Mouse (Mus musculus) ovary, postnatal 14 days (tissue): ENCODE data around the gene Ppm1h.
"Not testable (repeated sequence)": the region's sequence is repeated elsewhere in the genome, so short reads cannot be mapped to it uniquely, and the experiment has no call there.

ENCODE experiments used
- DNase-seq: peaks from one replicate; pipeline ENCODE4 v3.0.0; 2022; ENCODE audit warnings: low spot score

Gene Ppm1h

GRCm38 (mm10) chr10:122933053-122933838 lies 254.7 kb downstream of the Ppm1h start:
- no peak for DNase-seq

DNA sequence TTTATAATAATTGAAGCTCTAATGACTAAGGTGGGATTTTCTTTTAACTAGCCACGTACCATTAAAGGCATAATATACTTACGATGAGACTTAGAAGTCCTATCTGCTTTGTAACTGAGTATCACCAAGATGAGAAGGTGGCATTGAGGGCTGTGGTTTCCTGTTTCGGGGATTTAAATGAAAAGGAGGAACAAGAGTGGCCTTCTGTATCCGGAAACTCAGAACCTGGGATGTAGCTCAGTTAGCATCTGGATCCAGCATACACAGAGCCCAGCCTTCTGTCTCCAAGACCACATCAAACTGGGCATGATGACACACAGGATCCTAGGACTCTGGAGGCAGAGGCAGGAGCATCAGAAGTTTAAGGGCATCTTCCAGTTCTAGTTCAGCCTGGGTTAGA lies 256.8 kb downstream of the Ppm1h start:
- DNase-seq = not testable (repeated sequence)

- not testable (repeated sequence) for DNase-seq
Observed at GRCm38 (mm10) chr10:122937380-122937779, 258.8 kb downstream of the Ppm1h start.

DNA sequence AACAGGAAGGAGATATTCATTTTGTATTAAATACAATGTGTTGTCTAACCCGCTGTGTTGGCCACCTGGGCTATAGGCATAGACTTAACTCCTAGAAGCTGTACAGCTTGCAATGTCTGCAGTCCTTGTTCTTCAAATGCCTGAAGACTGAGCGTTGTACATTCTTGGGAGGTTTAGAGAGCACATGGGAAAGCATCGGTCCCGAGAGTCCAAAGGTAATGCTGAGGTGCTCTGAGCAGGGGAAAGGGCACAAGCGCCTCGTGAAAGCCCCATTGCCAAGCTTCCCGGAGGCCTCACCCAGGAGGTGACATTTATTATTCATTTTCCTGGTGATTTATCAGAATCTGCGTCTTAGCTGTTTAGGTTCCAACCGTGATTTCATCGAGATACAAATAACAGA lies 261.0 kb downstream of the Ppm1h start:
- DNase-seq = no peak

- no peak for DNase-seq
Observed at GRCm38 (mm10) chr10:122942771-122943170, 264.2 kb downstream of the Ppm1h start.

- DNase-seq = no peak
Observed at GRCm38 (mm10) chr10:122943824-122944223, 265.3 kb downstream of the Ppm1h start.

- no peak for DNase-seq
Observed at GRCm38 (mm10) chr10:122944888-122945287, 266.3 kb downstream of the Ppm1h start.

- DNase-seq = no peak
Observed at GRCm38 (mm10) chr10:122950966-122951365, 272.4 kb downstream of the Ppm1h start.

DNA sequence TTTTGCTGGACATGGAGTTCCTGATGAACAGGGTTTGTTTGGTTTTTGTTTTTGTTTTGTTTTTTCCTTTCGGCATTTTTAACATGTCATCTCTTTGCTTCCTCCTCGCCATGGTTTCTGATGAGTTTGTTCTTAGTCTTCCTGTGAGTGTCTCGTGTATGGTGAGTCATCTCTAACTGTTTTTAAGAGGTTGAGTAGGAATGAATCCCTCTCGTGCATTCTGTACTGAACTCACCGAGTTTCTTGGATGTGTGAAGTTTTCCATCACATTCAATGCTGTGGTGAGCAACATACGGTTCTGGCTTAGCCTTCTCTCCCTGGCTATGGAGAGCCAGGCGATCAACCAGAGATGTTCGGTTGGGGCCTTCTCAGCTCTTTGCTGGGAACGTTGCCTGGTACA lies 275.0 kb downstream of the Ppm1h start:
- DNase-seq = no peak

GRCm38 (mm10) chr10:122957918-122958317 lies 279.4 kb downstream of the Ppm1h start:
- DNase-seq = no peak

GRCm38 (mm10) chr10:122958699-122959098 lies 280.1 kb downstream of the Ppm1h start:
- no peak for DNase-seq

DNA sequence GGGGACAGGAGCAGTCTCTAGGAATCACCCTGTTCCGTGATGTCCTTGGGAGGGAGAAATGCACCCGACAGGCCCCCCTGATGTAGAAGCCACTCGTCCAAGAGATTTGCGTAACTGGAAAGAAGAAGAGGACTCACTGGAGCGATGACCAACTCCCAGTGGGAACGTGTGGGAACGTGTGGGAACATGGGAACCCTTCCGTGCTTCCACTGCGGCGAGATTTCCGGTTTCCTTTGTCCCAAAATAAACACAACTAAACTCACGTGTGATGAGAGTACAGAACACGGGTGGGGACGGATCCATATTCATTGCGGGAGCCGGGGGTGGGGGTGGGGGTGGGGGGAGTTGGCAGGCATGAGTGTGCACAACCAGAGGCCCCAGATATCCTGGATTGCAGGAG lies 281.7 kb downstream of the Ppm1h start:
- no peak for DNase-seq

GRCm38 (mm10) chr10:122960738-122961137 lies 282.2 kb downstream of the Ppm1h start:
- no peak for DNase-seq

- DNase-seq = no peak
Observed at GRCm38 (mm10) chr10:122961494-122961893, 282.9 kb downstream of the Ppm1h start.

DNA sequence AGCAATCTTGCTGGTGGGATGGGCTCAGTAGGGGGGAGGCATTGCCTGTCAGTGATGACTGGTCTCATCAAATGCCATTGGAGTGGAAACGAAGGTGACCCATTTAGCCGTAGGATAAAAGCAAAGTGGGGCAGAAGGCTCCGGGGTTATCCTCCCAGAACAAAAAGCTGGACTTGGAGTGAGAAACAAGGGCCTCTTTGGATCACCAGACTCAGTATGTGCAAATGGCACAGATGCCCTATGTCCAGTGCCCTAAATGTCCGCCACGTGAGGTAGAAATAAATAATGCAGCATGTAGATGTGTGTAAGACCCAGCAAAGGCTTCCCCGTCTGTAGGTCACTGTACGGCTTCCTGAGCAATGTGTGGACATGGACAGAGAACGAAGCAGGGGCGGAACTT lies 284.1 kb downstream of the Ppm1h start:
- no peak for DNase-seq

- no peak for DNase-seq
Observed at GRCm38 (mm10) chr10:122963463-122964240, 285.1 kb downstream of the Ppm1h start.

- no peak for DNase-seq
Observed at GRCm38 (mm10) chr10:122964241-122964636, 285.7 kb downstream of the Ppm1h start.

GRCm38 (mm10) chr10:122965650-122966049 lies 287.1 kb downstream of the Ppm1h start:
- DNase-seq = not testable (repeated sequence)

DNA sequence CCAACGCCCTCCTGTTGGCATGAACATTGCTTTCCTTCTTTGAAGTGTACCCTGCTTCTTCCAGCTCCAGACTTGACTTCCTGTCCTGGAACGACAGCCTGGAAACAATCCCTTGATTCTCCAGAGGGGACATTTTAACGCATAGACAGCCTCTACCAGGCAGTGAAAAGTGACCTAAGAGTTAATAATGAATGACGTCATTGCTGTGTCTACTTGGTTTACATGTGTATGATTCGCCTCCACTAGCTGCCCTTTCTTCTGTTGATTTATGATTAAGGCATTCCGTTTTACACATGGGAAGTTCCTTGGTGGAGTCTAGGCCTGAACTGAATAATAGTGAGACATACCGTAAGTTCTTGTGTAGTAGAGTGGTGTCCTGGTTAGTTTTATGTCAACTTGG lies 287.9 kb downstream of the Ppm1h start:
- no peak for DNase-seq

GRCm38 (mm10) chr10:122970188-122970587 lies 291.6 kb downstream of the Ppm1h start:
- DNase-seq = no peak

DNA sequence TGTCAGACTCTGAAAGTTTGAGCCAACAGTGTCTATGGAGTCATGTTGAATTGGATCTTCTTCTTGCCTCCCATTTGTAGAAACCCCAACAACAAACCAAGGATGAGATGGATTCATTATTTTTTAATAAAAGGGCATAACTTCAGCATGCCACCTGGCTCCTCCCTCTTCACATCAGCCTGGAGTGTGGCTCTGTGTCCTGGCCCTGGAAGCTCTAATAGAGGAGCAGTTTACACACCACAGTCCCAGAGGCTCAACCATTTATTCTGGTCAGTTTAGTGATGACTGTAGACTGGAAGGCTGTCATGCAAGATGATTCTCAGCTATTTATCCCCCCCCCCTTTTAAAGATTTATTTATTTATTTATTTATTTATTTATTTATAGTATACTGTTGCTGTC lies 294.7 kb downstream of the Ppm1h start:
- no peak for DNase-seq

DNA sequence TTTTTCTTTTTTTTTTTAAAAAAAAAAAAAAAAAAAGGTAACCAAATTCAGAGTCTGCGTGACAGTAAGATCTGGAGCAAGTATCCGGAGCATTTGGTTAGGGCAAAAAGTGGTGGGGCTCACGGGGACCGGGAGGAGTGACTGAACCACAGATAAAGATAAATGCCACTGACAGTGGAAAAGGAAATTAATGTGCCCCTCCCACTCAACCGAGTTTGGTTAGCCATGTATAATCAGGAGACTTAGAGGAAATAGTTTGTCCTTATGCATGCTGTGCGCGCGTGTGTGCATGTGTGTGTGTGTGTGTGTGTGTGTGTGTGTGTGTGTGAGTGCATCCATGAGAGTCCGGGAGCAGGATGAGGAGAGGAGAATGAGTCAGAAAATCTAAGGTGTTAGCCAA lies 297.5 kb downstream of the Ppm1h start:
- DNase-seq = no peak

DNA sequence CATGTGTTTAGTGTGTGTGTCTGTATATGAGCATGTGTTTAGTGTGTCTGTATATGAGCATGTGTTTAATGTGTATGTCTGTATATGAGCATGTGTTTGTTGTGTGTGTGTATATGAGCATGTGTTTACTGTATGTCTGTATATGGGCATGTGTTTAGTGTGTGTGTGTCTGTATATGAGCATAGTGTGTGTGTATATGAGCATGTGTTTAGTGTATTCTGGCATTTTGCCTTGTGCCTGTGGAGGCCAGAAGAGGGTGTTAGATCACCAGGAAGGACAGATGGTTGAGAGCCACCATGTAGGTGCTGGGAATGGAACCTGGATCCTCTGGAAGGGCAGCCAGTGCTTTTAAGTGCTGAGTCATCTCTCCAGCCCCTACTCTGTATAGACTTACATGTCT lies 300.8 kb downstream of the Ppm1h start:
- DNase-seq = no peak
